Mouse (Mus musculus) left cerebral cortex, postnatal 25 days (tissue): ENCODE results near the gene Hist1h2af. TPM values are rescaled to one million over a fixed set of nuclear protein-coding genes. Genes with fewer than 3 reads are reported as not detected.

Experiments
- DNase-seq, 2 experiments: peaks; one replicate each; pipeline ENCODE4 v3.0.0; 2022; ENCODE audit warnings: low spot score in 2 of 2, mixed read lengths in 1 of 2
- intact Hi-C: fragments of 180-260 bp; cut with DNase I; formaldehyde crosslinking; loops from one replicate; pipeline ENCODE4 v1.15.1; 2025
- total RNA-seq, 2 experiments: library from RNA; stranded (reverse); gene quantifications; 2 replicates each; pipeline ENCODE4 v1.2.3; 2021

Hist1h2af gene
- total RNA-seq = 1 to 10 TPM; 1.6 to 3.9 TPM

DNA sequence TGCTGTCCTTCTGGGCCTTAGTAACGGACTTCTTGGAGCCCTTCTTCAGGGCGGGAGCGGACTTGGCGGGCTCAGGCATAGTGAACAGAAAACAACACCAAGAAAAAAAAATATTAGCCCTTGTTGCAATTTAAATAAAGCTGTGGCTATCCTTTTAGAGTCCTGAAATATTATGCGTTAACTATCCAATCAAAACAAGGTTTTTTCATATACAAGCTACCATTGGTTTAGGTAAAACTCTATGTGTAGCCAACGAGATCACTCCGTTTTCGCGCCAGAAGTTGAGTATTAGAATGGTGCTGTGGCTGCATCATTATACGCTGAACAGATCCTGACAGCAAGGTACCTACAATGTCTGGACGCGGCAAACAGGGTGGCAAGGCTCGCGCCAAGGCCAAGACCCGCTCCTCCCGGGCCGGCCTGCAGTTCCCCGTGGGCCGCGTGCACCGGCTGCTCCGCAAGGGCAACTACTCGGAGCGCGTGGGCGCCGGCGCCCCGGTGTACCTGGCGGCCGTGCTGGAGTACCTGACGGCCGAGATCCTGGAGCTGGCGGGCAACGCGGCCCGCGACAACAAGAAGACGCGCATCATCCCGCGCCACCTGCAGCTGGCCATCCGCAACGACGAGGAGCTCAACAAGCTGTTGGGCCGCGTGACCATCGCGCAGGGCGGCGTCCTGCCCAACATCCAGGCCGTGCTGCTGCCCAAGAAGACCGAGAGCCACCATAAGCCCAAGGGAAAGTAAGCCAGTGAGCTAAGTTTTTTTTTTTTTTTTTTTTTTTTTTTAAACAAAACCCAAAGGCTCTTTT is at the start of gene Hist1h2af:
Gene Hist1h2af (plus strand): TSS at position 347 of the 808 bp plus-strand sequence.
- peak; percentile 83 to 93 for DNase-seq
- intact Hi-C loops = loop anchor here (5.0 kb wide), 3 partner anchors 89 to 1816 kb away; partner anchors contain the start of genes Hist1h1c, Hist1h1e, Hist1h2ai and Hist1h2be

DNA sequence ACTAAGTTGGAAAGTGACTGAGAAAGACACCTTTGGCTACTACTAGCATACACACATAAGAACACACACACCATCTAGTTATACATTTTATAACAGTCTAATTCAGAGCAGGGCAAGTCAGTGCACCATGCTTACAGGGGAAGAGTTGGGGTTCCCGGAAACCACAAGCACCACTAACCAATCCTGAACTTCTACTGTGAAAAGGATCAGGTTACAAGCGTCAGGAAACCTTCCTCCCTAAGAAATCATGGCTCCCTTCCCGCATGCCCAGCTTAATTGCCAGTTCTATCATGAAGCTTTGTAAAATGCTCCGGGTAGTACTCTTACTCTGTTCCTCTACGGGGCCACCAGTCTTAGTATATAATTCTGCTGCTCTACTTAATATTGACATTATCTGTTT is 48.4 kb upstream of the Hist1h2af start:
- DNase-seq = no peak
- intact Hi-C loops = no loop called here

DNA sequence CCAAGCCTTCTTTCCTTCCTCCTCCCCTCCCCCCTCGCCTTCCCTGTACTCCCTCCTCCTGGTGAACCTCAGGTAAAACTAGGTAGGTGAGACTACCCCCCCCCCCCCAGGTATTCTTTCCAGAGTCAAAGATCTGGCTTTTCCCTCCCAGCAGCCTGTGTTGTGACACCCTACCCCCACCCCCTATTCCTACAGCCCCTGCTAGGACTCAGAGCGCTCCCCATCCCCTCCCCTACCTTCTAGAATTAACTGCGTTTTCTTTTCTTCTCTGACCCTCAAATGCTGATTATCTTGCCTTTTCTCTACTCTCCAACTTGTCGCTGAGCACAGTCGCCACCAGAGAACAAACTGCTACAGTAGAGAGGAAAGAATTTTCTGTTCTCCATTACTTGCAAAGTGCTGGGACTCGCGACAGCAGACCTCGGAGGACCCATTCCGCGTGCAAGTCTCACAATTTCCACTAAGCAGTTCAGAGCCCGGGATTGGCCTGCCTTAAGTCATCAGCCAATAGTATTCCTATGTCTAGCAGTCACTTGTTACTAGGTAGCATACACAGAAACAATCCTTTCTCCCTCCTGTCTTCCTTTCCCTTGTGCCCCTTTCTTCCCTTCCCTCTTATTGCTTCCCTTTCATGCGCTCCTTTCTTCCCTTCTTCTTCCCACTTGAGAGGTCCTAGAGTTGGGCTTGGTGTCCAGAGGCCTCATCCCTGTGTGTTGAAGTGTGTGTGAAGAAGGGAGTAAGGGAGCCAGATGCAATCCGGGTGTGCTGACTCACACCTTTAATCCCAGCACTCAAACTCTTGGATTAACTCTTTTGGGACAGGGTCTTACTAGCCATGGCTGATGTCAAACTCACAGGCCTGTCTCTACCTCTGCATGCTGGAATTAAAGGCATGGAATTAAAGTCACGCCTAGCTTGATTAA is 45.0 kb upstream of the Hist1h2af start, which contains the start of gene Btn2a2:
Gene Btn2a2 (minus strand): TSS at position 458 of the 923 bp plus-strand sequence.
- peak; percentile 75 to 86 for DNase-seq
- intact Hi-C loops = no loop called here

DNA sequence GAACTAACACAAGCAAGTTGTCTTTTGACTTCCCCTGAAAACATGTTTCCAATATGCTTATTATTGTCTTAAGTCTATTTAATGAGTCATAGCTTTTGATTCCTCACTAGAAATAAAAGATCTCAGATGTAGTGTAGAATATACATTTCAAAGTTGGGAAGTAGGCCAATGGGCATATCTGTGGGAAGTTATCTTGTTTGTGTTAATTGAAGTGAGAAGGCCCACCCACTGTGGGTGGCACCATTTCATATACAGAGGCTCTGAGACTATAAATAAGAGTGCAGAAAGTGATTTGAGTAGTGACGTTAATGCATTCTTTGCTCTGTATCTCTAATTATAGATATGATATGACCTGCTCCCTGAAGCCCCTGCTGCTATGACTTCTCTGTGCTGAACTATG is 42.8 kb upstream of the Hist1h2af start:
- DNase-seq = peak in 1 of 2 experiments; percentile 62
- intact Hi-C loops = no loop called here

DNA sequence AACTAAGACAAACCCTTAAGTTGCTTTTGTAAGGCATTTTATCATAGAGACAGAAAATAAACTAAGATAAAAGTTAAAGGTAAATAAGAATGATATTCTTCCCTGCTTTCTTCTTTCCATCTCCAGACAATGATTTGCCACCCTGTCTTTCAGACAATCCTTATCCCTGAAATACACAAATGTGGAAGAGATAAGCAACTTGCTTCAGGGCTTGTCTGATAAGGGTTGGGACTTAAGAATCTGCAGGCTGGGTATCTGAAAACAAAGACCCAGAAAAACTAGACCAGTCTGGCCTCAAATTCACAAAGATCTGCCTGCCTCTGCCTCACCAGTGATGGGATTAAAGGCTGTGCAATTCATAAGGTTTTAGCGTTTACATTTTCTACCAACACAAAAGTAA is 42.4 kb upstream of the Hist1h2af start:
- no peak for DNase-seq
- intact Hi-C loops = no loop called here

DNA sequence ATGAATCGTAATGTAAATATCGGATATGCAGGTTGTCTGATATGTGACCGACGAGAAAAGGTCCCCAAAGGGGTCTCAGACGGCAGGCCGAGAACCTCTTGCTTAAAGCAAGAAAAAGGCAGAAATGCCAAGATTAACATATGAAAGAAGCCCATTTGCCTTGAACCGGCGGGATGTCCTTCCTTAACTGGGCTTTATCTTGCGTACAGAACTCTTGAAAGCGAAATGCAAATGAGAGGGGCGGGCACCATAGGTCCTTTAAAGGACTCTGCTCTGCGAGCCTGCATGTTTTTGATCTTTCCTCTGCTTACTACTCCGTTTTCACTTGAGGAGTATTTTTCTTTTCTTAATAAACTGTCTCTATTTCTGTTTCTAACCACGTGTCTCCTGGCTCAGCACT is 41.7 kb upstream of the Hist1h2af start:
- intact Hi-C loops = no loop called here
- DNase-seq = no peak

DNA sequence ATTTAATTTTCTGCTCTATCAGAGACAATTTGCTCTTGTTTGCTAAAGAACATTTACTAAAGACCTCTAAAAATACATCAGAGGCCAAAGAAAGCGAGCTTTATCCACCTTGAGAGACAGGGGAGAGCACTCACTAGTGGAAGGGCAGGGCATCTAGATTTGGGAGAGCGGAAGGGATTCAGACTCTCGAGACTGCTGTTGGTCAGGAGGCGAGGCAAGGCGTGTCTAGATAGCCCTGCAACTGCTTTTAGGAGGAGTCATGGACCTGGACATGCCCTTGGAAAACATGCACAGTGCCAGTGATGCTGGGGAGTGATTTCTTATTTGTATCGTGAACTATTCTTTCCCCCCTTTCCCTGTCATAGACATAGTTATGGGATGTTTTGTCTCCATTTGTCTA is 38.2 kb upstream of the Hist1h2af start:
- no peak for DNase-seq
- intact Hi-C loops = no loop called here

DNA sequence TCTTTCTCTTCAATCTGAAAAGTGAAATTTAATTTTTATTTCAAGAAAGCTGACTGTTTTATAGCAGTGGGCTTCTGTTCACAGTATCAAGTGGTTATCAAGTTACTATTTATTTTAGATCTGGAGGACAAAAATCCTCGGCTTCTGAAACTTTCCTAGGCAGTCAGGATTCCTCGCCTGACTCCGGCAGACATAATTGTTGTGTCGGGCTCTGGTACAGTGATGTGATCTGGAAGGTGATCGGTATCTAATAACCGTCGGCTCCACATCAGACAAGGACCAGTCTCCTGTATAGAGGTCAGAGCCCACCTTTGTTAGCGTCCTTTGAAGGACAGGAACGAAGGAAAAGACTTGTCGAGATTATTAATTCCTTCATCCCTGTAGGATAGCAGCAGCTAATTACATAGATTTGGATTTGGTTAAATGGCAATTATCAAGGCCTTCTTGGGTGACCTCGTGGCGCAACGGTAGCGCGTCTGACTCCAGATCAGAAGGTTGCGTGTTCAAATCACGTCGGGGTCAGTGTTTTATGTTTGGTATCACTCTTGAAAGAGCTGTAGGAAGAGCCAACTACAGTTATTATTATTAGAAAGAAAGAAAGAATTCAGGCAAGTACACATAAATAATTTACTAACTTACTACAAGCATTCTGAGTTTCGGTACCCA is 35.9 kb upstream of the Hist1h2af start:
- intact Hi-C loops = no loop called here
- peak; percentile 42 to 53 for DNase-seq

DNA sequence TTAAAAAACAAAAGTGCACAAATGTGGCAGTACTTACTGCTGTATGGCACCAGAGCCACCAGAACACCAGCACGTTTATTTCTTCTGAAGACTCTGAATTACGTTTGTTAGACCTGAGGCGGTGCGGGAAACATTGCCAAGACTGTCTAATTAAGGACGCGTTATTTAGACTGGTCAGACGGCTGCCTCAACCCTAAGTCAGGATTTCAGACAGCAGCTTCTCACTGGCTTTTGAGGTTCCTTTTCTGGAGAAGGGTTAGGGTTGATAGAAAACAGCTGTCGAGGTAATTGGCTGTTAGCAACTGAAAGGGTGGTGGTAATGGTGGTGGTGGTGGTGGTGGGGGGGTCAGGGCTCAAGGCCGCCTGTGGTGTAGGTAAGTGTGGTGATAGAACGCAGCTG is 35.1 kb upstream of the Hist1h2af start:
- DNase-seq = no peak
- intact Hi-C loops = no loop called here

DNA sequence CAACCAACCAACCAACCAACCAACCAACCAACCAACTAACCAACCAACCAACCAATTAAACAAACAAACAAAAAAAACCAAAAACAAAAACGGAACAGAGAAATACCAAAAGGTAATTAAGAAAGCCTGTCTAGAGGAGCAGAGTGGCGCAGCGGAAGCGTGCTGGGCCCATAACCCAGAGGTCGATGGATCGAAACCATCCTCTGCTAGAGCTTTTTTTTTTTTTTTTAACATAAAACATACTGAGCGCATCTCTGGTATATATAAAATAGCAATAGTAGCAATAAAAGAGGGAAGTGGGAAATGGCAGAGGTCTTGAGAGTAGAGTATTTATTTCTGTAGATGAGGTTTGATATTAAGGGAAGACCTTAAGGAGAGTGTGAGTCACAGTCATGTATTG is 33.8 kb upstream of the Hist1h2af start:
- intact Hi-C loops = loop anchor here (5.0 kb wide), 2 partner anchors 33 to 203 kb away; partner anchors contain the start of gene Btn1a1
- no peak for DNase-seq

DNA sequence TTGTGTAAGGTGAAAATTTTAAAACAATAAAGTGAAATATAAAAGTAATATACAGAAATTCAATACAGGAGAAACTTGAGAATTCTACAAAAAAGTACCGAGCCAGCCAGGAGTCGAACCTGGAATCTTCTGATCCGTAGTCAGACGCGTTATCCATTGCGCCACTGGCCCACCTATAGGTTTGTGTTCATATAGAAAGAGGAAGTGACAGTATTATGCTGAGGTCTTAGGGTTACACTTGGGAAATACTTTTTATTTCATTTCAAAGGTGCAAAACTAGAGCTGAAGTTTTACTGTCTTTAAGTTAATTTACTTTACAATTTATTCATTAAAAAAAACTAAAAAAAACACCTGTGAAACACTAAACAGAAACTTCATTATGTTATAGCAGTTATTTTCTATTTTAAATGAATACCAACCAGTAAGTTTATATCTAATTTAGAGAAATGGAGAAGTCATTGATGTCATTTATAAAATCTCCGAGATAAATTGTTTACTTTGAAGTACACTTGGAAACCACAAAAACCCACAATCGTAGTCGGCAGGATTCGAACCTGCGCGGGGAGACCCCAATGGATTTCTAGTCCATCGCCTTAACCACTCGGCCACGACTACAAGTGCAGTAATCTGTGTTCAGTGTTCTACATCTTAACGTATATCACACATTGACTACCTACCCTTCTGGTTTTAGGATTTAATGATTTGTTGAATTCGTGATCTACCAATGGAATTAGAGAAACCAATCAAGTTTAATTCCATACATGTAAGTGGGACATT is 33.1 kb upstream of the Hist1h2af start:
- peak; percentile 82 to 92 for DNase-seq
- intact Hi-C loops = loop anchor here (5.0 kb wide), 2 partner anchors 33 to 203 kb away; partner anchors contain the start of gene Btn1a1

DNA sequence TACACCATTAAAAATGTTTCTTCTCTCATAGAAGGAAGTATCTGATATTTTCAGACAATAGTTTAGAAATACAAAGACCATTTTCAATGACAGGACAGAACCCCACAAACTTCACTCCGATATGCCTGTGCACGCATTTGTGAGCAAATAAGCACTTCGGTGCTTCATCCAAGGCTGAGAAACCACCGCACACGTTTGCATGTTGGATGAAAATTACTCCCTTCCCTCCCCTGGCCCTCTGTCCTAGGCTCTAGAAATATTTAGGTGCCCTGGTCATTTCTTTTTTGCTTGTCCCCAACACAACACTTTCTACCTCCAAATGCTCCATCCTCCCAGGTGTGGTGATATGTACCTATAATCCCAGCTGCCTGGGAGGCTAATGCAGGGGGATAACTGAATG is 32.2 kb upstream of the Hist1h2af start:
- DNase-seq = no peak
- intact Hi-C loops = loop anchor here (5.0 kb wide), 2 partner anchors 34 to 204 kb away; partner anchors contain the start of gene Btn1a1

DNA sequence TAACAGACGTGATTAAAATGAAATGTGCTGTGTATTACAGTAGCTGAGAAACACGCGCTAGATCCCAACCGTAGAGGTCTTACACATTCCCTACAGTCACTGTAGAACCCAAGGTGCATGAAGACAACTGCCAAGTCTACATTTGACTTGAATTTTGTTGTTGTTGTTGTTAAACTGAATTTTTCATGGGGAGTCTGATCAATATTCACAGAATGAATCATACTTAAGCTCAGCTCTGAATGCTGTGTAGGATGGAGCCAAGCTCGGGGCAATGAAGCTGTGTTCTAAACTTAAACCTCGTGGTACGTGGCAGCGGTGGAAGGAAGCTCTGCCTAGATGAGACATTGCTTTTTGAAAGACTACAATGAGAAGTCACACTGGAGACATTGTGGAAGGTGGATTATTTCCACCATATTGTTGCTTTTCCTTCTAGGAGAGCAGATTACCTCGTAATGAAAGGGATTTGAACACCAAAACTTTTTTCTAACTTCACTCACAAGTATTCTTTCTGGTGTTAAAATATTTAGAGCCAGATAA is 31.6 kb upstream of the Hist1h2af start:
- DNase-seq = no peak
- intact Hi-C loops = loop anchor here (5.0 kb wide), 2 partner anchors 35 to 205 kb away; partner anchors contain the start of gene Btn1a1

DNA sequence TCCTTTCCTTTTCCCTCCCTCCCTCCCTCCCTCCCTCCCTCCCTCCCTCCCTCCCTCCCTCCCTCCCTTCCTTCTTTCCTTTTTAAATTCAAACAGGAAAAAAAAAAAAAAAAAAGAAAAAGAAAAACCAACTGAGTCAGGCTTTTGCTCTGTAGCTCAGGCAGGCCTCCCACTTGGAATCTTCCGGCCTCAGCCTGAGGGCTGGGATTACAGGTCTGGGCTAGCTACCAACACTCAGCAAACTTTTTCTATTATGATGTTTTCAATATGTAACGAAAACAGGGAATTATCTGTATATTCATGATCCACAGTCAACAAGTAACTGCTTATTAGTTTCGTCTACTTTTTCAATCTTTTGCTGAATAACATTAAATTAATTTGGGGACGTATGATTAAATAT is 30.8 kb upstream of the Hist1h2af start:
- intact Hi-C loops = loop anchor here (5.0 kb wide), 2 partner anchors 36 to 206 kb away; partner anchors contain the start of gene Btn1a1

DNA sequence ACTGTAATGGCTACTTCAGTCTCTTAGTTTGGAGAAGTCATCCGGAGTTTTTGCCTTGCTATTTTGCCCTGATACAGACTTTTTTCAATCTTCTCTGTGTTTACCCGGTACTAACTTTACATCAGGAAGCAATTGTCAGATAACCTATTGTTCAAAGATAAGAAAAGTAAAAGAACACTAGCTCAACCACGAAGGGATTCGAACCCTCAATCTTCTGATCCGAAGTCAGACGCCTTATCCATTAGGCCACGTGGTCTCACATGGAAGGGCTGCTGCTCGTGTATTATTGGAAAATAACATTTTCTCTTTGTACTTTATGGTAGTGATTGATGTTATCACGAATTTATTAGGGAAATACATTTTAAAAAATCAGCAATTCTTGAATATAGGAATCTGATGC is 29.9 kb upstream of the Hist1h2af start:
- intact Hi-C loops = loop anchor here (5.0 kb wide), 2 partner anchors 36 to 206 kb away; partner anchors contain the start of gene Btn1a1

More for the DNA sequence above, 30.8 kb upstream of the Hist1h2af start:
- DNase-seq = no peak

DNA sequence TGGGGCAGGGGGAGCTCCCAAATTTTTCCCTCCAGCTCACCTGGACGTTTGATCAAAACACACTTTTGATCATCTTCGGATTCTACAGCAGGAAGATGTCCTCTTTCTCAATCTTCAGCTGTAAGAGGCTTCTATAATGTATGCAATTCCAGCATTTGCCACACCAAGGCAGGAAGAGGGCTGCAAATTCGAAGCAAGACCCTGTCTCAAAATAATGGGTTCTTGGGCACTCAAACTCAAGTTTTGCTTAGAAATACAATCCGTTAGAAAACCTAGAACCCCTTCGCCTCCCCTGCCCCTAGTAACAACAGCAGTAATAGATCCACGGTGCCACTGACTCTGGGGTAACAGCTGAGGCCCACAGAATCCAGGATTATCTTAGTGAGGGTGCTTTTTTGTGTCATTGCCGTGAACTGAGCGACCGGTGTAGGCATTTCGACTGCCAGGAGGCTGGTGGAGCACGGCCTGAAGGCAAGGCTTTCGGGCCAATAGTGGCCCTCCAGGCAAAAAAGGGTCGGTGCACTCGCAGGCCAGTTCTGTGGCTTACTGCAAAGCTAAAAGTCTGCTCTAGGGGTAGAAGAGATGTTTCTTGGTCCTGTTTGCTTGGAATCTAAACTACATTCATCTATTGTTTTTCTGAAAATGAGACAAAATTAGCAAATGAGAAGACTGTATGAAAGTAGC is 27.9 kb upstream of the Hist1h2af start:
- no peak for DNase-seq
- intact Hi-C loops = no loop called here

More for the DNA sequence above, 29.9 kb upstream of the Hist1h2af start:
- DNase-seq = peak; percentile 73 to 75

DNA sequence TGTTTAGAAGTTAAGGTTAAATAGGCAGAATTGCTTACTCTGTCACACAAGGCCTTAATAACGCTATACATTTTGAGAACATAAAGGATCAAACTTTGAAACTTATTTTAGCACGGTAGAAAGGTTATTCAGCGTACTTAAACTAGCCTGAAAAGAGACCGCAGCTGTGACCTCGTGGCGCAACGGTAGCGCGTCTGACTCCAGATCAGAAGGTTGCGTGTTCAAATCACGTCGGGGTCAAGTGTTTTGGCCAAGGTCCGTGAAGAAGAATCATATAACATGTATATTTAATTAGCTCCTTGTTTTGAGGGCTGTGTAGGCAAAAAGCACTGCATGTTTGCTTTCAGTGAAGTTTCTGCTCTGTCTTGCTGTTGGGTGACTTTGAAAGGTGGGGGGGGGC is 27.4 kb upstream of the Hist1h2af start:
- intact Hi-C loops = no loop called here
- DNase-seq = peak in 1 of 2 experiments; percentile 37
